Mouse (Mus musculus): ENCODE measurements around the gene Naa38.

GRCm38 (mm10) chr11:69406282-69406681 lies 11.0 kb downstream of the Naa38 start:
- no peak for TF ChIP-seq POLR2A (IDR thresholded peaks at IDR 0.05; ENCODE audit: control insufficient read depth, low read depth, low read length)
- TF ChIP-seq CTCF (IDR thresholded peaks at IDR 0.05; ENCODE audit: control insufficient read depth, insufficient read depth, insufficient replicate concordance, low read depth, low read length), result no peak

Measured in testis, adult 2 months (tissue).